Mouse (Mus musculus) lung, embryonic 14.5 days (tissue): Measurements from ENCODE around the gene Gtf2ird1. TPM values are rescaled to one million over a fixed set of nuclear protein-coding genes. Genes with fewer than 3 reads are reported as not detected.
"Not testable (repeated sequence)": the region's sequence is repeated elsewhere in the genome, so short reads cannot be mapped to it uniquely, and the experiment has no call there.

Source experiments
- ATAC-seq: fragments of 200-750 bp; cut with Nextera tagmentation; 2 replicates; pipeline ENCODE4 v1.8.0; 2017; ENCODE audit warnings: mild to moderate bottlenecking, moderate TSS enrichment, moderate library complexity; ENCODE audit not compliant: insufficient read depth
- DNase-seq: peaks from one replicate; pipeline ENCODE4 v3.0.0-alpha.2; 2015
- H3K27ac ChIP-seq: fragments of 300-500 bp; sonication (generic); 2 replicates; pipeline ENCODE4 v1.5.1; 2014; ENCODE audit warnings: low read depth, mild to moderate bottlenecking, moderate library complexity
- H3K27me3 ChIP-seq: fragments of 300-500 bp; sonication (generic); 2 replicates; pipeline ENCODE4 v1.6.1; 2014; ENCODE audit warnings: low read length, control low read depth; ENCODE audit not compliant: insufficient read depth
- H3K36me3 ChIP-seq: fragments of 300-500 bp; sonication (generic); 2 replicates; pipeline ENCODE4 v1.6.1; 2014; ENCODE audit warnings: control low read depth; ENCODE audit not compliant: insufficient read depth
- H3K4me1 ChIP-seq: fragments of 300-500 bp; sonication (generic); 2 replicates; pipeline ENCODE4 v1.6.1; 2014; ENCODE audit warnings: antibody characterized with exemption, control low read depth; ENCODE audit not compliant: insufficient read depth
- H3K4me2 ChIP-seq: fragments of 300-500 bp; sonication (generic); 2 replicates; pipeline ENCODE4 v1.6.1; 2014; ENCODE audit warnings: mild to moderate bottlenecking
- H3K4me3 ChIP-seq: fragments of 300-500 bp; sonication (generic); 2 replicates; pipeline ENCODE4 v1.5.1; 2014; ENCODE audit warnings: low read depth, low read length
- H3K9ac ChIP-seq: fragments of 300-500 bp; sonication (generic); 2 replicates; pipeline ENCODE4 v1.6.1; 2014
- H3K9me3 ChIP-seq: fragments of 300-500 bp; sonication (generic); 2 replicates; pipeline ENCODE4 v1.6.1; 2016; ENCODE audit warnings: low read depth, low read length, control low read depth
- CTCF ChIP-seq: IDR thresholded peaks from 2 replicates; pipeline ENCODE4 v1.5.1; 2016; ENCODE audit warnings: antibody characterized with exemption, low read depth
- WGBS: fragments of 180-500 bp; shearing (Covaris S2); extraction: QIAGEN DNeasy Blood & Tissue Kit; methylation state at CpG from one replicate; pipeline ENCODE4 v1.1.7; 2014; 5-methylcytosine and 5-hydroxymethylcytosine counted together
- polyA plus RNA-seq: library from polyadenylated mRNA; unstranded; fragments of >200 nt; fragmentation: Nextera tagmentation; extraction: Ambion mirVana; gene quantifications from 2 replicates; pipeline ENCODE4 v1.2.1, GENCODE M21; 2014

Gtf2ird1 gene
- polyA plus RNA-seq, 1 experiment from 2014 or later = 82.5 TPM

DNA sequence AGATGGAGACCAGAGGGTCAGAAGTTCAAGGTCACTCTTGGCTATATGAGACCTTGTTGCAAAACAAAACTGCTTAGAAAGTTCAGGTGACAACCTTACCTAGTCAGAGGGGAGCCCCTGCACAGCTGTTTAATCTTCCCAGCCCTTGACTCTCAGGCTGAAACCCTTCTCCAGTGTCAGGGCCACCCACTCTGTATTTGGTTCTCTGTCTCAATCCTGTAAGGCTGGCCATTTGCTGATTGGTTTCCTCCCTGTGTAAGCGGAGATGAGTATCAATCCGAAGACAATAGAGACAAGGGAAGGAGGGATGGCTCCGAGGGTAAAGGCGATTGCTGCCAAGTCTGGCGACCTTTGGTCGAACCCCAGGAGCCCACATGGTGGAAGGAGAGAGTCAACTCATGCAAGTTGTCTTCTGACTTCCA is 116.4 kb downstream of the Gtf2ird1 start:
- H3K4me2 ChIP-seq = no peak overlapping the region
- DNase-seq = no peak
- TF ChIP-seq CTCF = no peak
- no peak overlapping the region for H3K4me3 ChIP-seq
- H3K27me3 ChIP-seq = no peaks in the 10 kb centered on the region
- no peaks in the 10 kb centered on the region for H3K9me3 ChIP-seq
- no peaks in the 10 kb centered on the region for H3K4me1 ChIP-seq
- H3K27ac ChIP-seq = no peak overlapping the region
- no peak for ATAC-seq
- WGBS = 23% methylated on average over 6 of the region's 6 CpGs
- no peak overlapping the region for H3K9ac ChIP-seq
- no peaks in the 10 kb centered on the region for H3K36me3 ChIP-seq

DNA sequence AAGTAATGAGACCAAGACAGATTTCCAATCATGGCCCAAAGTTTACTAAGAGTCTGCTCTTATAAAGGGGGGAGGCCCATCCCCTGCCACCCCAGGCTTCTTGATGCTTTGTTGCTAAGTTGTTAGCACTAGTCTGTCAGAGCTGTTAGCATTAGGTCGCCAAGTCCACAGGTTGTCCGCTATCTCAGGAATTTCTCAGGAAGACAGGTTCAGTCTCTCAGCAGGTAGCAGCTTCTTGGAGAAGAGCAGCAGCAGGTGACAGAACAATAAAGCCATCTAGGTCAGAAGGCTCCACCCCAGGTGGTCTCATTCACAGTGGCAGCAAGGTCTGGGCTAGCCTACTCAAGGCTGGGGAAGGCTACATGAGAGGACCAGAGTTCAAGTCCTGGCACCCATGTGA is 119.5 kb downstream of the Gtf2ird1 start:
- not testable (repeated sequence) for H3K27me3 ChIP-seq, H3K4me1 ChIP-seq, H3K4me3 ChIP-seq, H3K27ac ChIP-seq, H3K4me2 ChIP-seq, H3K9me3 ChIP-seq, H3K36me3 ChIP-seq, DNase-seq, H3K9ac ChIP-seq, ATAC-seq
- 60% methylated on average over 2 of the region's 2 CpGs for WGBS

DNA sequence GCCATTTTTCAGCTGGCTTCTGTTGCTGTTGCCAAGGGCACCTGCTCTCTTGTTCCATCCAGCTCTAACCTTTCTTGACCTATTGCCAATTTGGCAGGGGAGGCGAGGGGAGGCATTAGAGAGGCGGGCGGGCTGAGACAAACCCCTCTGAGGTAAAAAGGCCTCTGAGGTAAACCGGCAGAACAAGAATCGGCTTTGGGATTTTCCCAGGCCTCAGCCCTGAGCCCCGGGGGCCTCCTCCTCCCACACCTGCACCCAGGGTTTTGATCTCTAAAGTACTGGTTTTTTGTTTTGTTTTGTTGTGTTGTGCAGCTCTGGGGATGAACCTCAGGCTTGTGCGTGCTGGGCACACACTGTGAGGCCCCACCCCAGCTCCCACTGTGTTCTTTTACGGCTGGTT is 123.8 kb downstream of the Gtf2ird1 start:
- Histone ChIP-seq H3K4me2 (no peak overlapping the region), H3K36me3 (no peaks in the 10 kb centered on the region), H3K4me3 (no peak overlapping the region), H3K27me3 (no peaks in the 10 kb centered on the region), H3K27ac (peak overlapping the region; percentile 18; the same call in 1 of the 2 replicates), H3K4me1 (no peaks in the 10 kb centered on the region), H3K9ac (no peak overlapping the region), H3K9me3 (no peaks in the 10 kb centered on the region)
- ATAC-seq = peak; percentile 52
- TF ChIP-seq CTCF = no peak
- WGBS = 52% methylated on average over 8 of the region's 8 CpGs
- DNase-seq = peak; percentile 47

DNA sequence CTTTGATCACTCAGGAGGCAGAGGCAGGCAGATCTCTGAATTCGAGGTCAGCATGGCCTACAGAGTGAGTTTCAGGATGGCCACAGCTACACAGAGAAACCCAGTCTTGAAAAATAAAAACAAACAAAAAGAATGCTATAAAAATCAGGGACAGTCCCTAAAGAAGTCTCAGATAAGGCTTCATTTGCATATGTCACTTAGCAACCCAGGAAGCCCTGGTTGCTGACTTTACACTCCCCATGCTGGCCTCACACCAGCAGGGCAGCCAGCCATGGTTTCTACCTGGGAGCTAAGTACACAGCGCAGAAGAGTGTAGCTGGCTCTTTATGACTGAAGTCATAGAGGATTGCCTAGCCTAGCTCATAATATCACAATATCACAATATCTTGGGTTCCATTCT is 126.4 kb downstream of the Gtf2ird1 start:
- ATAC-seq (no peak), DNase-seq (no peak)
- Histone ChIP-seq H3K4me3 (no peak overlapping the region), H3K27ac (no peak overlapping the region), H3K4me2 (no peak overlapping the region), H3K36me3 (no peaks in the 10 kb centered on the region), H3K9ac (no peak overlapping the region), H3K4me1 (no peaks in the 10 kb centered on the region), H3K9me3 (no peaks in the 10 kb centered on the region), H3K27me3 (no peaks in the 10 kb centered on the region)
- WGBS = 84% methylated on average over 2 of the region's 2 CpGs
- no peak for TF ChIP-seq CTCF

DNA sequence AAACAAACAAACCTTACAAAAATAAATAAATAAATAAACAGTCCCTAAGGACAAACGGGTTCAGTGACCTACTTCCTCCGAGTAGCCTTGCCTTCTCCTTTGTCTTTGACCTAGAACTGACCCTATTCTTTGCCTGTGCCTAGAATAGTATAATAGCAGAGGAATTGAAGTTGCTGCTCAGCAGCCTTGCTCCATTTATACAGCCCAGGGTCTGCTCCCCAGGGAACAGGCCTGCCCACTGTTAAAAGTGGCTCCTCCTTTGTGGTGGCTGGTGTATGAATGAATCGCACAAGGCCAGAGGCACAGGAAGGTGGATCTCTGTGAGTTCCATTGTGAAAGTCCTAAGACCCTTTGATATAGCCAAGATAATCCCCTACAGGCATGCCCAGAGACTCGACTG is 127.2 kb downstream of the Gtf2ird1 start:
- no peak overlapping the region for H3K4me3 ChIP-seq
- no peaks in the 10 kb centered on the region for H3K36me3 ChIP-seq
- no peak overlapping the region for H3K4me2 ChIP-seq
- DNase-seq = no peak
- H3K9me3 ChIP-seq = no peaks in the 10 kb centered on the region
- H3K27me3 ChIP-seq = no peaks in the 10 kb centered on the region
- WGBS = 61% methylated on average over 4 of the region's 4 CpGs
- 0 out of 2 replicates have a peak, but pooled peaks cover 2% of the 10 kb centered on the region for H3K4me1 ChIP-seq
- no peak for ATAC-seq
- no peak overlapping the region for H3K27ac ChIP-seq
- no peak for TF ChIP-seq CTCF
- no peak overlapping the region for H3K9ac ChIP-seq

DNA sequence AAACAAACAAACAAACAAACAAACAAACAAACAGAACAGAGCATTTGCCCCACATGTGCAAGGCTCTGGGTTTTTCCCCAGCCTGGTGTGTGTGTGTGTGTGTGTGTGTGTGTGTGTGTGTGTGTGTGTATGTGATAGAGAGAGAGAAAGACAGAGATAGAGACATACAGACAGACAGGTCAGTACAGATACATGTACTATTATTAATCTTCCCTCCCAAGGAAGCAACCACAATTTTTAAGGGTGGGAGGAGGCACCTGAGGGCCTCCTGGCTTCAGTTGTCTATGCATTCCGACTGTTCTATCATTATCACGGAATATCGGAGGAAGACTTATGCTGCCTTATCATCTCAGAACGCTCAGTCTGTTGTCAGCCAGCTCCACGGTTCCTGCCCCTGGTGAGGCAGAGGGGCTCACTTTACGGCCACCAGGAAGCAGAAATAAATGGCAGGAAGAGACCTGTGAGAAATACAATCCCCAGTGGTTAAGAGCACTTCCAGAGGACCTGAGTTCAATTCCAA is 128.0 kb downstream of the Gtf2ird1 start:
- ATAC-seq = no peak
- no peak for TF ChIP-seq CTCF
- Histone ChIP-seq H3K36me3 (no peaks in the 10 kb centered on the region), H3K4me3 (no peak overlapping the region), H3K9me3 (no peaks in the 10 kb centered on the region), H3K27ac (no peak overlapping the region), H3K9ac (no peak overlapping the region), H3K27me3 (no peaks in the 10 kb centered on the region), H3K4me1 (0 out of 2 replicates have a peak, but pooled peaks cover 3% of the 10 kb centered on the region), H3K4me2 (no peak overlapping the region)
- DNase-seq = no peak
- WGBS = 74% methylated on average over 6 of the region's 6 CpGs

- H3K4me2 ChIP-seq = no peak overlapping the region
- H3K27me3 ChIP-seq = no peaks in the 10 kb centered on the region
- no peaks in the 10 kb centered on the region for H3K9me3 ChIP-seq
- H3K27ac ChIP-seq = peak overlapping the region; percentile 68
- DNase-seq (peak; percentile 47), ATAC-seq (peak; percentile 41; the same call in 1 of the 2 replicates)
- H3K4me1 ChIP-seq = 0 out of 2 replicates have a peak, but pooled peaks cover 3% of the 10 kb centered on the region
- H3K4me3 ChIP-seq = no peak overlapping the region
- WGBS = 44% methylated on average over 13 of the region's 13 CpGs
- no peaks in the 10 kb centered on the region for H3K36me3 ChIP-seq
- no peak for TF ChIP-seq CTCF
- H3K9ac ChIP-seq = 0 out of 2 replicates have a peak overlapping the region, but pooled peaks have one; percentile 2
Observed at GRCm38 (mm10) chr5:134325856-134326566, 130.5 kb downstream of the Gtf2ird1 start.
